Mouse (Mus musculus) MEL (cell line): Measurements from ENCODE around the gene Ddx6. TPM values are rescaled to one million over a fixed set of nuclear protein-coding genes. Genes with fewer than 3 reads are reported as not detected.

ENCODE experiments used
- DNase-seq: peaks from one replicate; pipeline ENCODE4 v3.0.0; 2011; ENCODE audit warnings: low read depth, low spot score
- H3K27ac ChIP-seq: 2 replicates; pipeline ENCODE4 v1.5.1; 2012; ENCODE audit warnings: low read depth, mild to moderate bottlenecking, control low read depth, low read length, moderate library complexity; ENCODE audit not compliant: control insufficient read depth
- H3K27me3 ChIP-seq, 2 experiments: fragments of 150-350 bp in 1 of 2; sonication (generic) in 1 of 2; 2 replicates each; pipeline ENCODE4 v1.6.1; 2012; ENCODE audit warnings: low read length in 2 of 2, mild to moderate bottlenecking in 2 of 2, improper control_type of control experiment in 1 of 2, moderate library complexity in 1 of 2; ENCODE audit not compliant: insufficient read depth in 2 of 2, control insufficient read depth in 1 of 2
- H3K36me3 ChIP-seq, 2 experiments: 2 replicates each; pipeline ENCODE4 v1.6.1; 2012 to 2014; ENCODE audit warnings: low read length in 2 of 2, improper control_type of control experiment in 1 of 2, inconsistent platforms in 1 of 2, mild to moderate bottlenecking in 1 of 2; ENCODE audit not compliant: insufficient read depth in 2 of 2, control insufficient read depth in 1 of 2
- H3K4me1 ChIP-seq, 2 experiments: fragments of 150-350 bp in 1 of 2; sonication (generic) in 1 of 2; 2 replicates each; pipeline ENCODE4 v1.6.1; 2012; ENCODE audit warnings: low read length in 2 of 2, improper control_type of control experiment in 1 of 2, mild to moderate bottlenecking in 1 of 2; ENCODE audit not compliant: insufficient read depth in 2 of 2, control insufficient read depth in 1 of 2
- H3K4me3 ChIP-seq, 2 experiments: fragments of 150-350 bp in 1 of 2; sonication (generic) in 1 of 2; 2 replicates each; pipeline ENCODE4 v1.5.1; 2012; ENCODE audit warnings: low read depth in 2 of 2, low read length in 2 of 2, mild to moderate bottlenecking in 2 of 2, moderate library complexity in 2 of 2, control low read depth in 1 of 2, improper control_type of control experiment in 1 of 2; ENCODE audit not compliant: control insufficient read depth in 1 of 2, insufficient read depth in 1 of 2
- H3K79me2 ChIP-seq: 2 replicates; pipeline ENCODE4 v1.6.1; 2012; ENCODE audit warnings: mild to moderate bottlenecking, low read length, moderate library complexity; ENCODE audit not compliant: control insufficient read depth, poor library complexity, insufficient read depth
- H3K9ac ChIP-seq: 2 replicates; pipeline ENCODE4 v1.6.1; 2012; ENCODE audit warnings: low read depth, mild to moderate bottlenecking, control low read depth, low read length, moderate library complexity; ENCODE audit not compliant: control insufficient read depth, poor library complexity, severe bottlenecking
- H3K9me3 ChIP-seq: fragments of 150-350 bp; sonication (generic); replicated peaks from 2 replicates; pipeline ENCODE4 v1.6.1; 2012; ENCODE audit warnings: mild to moderate bottlenecking, low read length, improper control_type of control experiment, moderate library complexity; ENCODE audit not compliant: insufficient read depth
- BHLHE40 ChIP-seq: IDR thresholded peaks from 2 replicates; pipeline ENCODE4 v1.6.1; 2012; ENCODE audit warnings: low read depth, mild to moderate bottlenecking, inconsistent platforms, low read length, improper control_type of control experiment, borderline replicate concordance
- CHD1 ChIP-seq: IDR thresholded peaks from 2 replicates; pipeline ENCODE4 v1.6.1; 2012; ENCODE audit warnings: low read depth, mild to moderate bottlenecking, inconsistent platforms, low read length, improper control_type of control experiment
- CHD2 ChIP-seq: IDR thresholded peaks from 2 replicates; pipeline ENCODE4 v1.6.1; 2011; ENCODE audit warnings: low read length, improper control_type of control experiment
- CTCF ChIP-seq, 3 experiments: IDR thresholded peaks in 2 of 3; conservative IDR thresholded peaks in 1 of 3; 2 replicates each; pipeline ENCODE4 v1.5.1; 2011 to 2012; ENCODE audit warnings: low read length in 3 of 3, low read depth in 2 of 3, mild to moderate bottlenecking in 2 of 3, improper control_type of control experiment in 1 of 3, inconsistent platforms in 1 of 3, mixed read lengths in 1 of 3, moderate library complexity in 1 of 3; ENCODE audit not compliant: control insufficient read depth in 1 of 3, insufficient read depth in 1 of 3, poor library complexity in 1 of 3, severe bottlenecking in 1 of 3
- ELF1 ChIP-seq: IDR thresholded peaks from 2 replicates; pipeline ENCODE4 v1.6.1; 2014; ENCODE audit warnings: low read depth, mild to moderate bottlenecking, inconsistent platforms, low read length, improper control_type of control experiment, moderate library complexity
- EP300 ChIP-seq, 2 experiments: IDR thresholded peaks; 2 replicates each; pipeline ENCODE4 v1.6.1; 2011; ENCODE audit warnings: improper control_type of control experiment in 2 of 2, low read length in 2 of 2, low read depth in 1 of 2, mild to moderate bottlenecking in 1 of 2
- ETS1 ChIP-seq: IDR thresholded peaks from 2 replicates; pipeline ENCODE4 v1.6.1; 2012; ENCODE audit warnings: low read depth, mild to moderate bottlenecking, inconsistent platforms, low read length, improper control_type of control experiment, moderate library complexity
- GABPA ChIP-seq: IDR thresholded peaks from 2 replicates; pipeline ENCODE4 v1.6.1; 2012; ENCODE audit warnings: low read depth, mild to moderate bottlenecking, inconsistent platforms, low read length, improper control_type of control experiment, moderate library complexity
- GATA1 ChIP-seq: IDR thresholded peaks from 2 replicates; pipeline ENCODE4 v1.6.1; 2011; ENCODE audit warnings: low read depth, low read length, improper control_type of control experiment
- HCFC1 ChIP-seq: IDR thresholded peaks from 2 replicates; pipeline ENCODE4 v1.6.1; 2012; ENCODE audit warnings: low read depth, mild to moderate bottlenecking, inconsistent platforms, low read length, improper control_type of control experiment, moderate library complexity
- JUND ChIP-seq: IDR thresholded peaks from 2 replicates; pipeline ENCODE4 v1.6.1; 2011; ENCODE audit warnings: low read depth, mild to moderate bottlenecking, improper control_type of control experiment, low read length
- KAT2A ChIP-seq: conservative IDR thresholded peaks from 2 replicates; pipeline ENCODE4 v1.6.1; 2012; ENCODE audit warnings: low read depth, low read length, improper control_type of control experiment, inconsistent platforms
- MAFK ChIP-seq: IDR thresholded peaks from 2 replicates; pipeline ENCODE4 v1.6.1; 2011; ENCODE audit warnings: low read depth, mild to moderate bottlenecking, low read length, improper control_type of control experiment, borderline replicate concordance
- MAX ChIP-seq: IDR thresholded peaks from 2 replicates; pipeline ENCODE4 v1.6.1; 2011; ENCODE audit warnings: low read length, improper control_type of control experiment
- MAZ ChIP-seq: IDR thresholded peaks from 2 replicates; pipeline ENCODE4 v1.6.1; 2012; ENCODE audit warnings: low read depth, mild to moderate bottlenecking, inconsistent platforms, low read length, improper control_type of control experiment
- MEF2A ChIP-seq: IDR thresholded peaks from 2 replicates; pipeline ENCODE4 v1.6.1; 2014; ENCODE audit warnings: low read depth, mild to moderate bottlenecking, inconsistent platforms, low read length, improper control_type of control experiment; ENCODE audit not compliant: poor library complexity, insufficient replicate concordance, severe bottlenecking; ENCODE audit errors: extremely low read depth
- MXI1 ChIP-seq: IDR thresholded peaks from 2 replicates; pipeline ENCODE4 v1.6.1; 2011; ENCODE audit warnings: mild to moderate bottlenecking, low read depth, low read length, improper control_type of control experiment
- MYB ChIP-seq: IDR thresholded peaks from 2 replicates; pipeline ENCODE4 v1.6.1; 2011; ENCODE audit warnings: mild to moderate bottlenecking, low read depth, low read length, improper control_type of control experiment
- MYC ChIP-seq: IDR thresholded peaks from 2 replicates; pipeline ENCODE4 v1.6.1; 2011; ENCODE audit warnings: low read depth, mild to moderate bottlenecking, low read length, improper control_type of control experiment, moderate library complexity
- NELFE ChIP-seq: IDR thresholded peaks from 2 replicates; pipeline ENCODE4 v1.6.1; 2011; ENCODE audit warnings: low read depth, low read length, improper control_type of control experiment
- NRF1 ChIP-seq: IDR thresholded peaks from 2 replicates; pipeline ENCODE4 v1.6.1; 2014; ENCODE audit warnings: low read depth, mild to moderate bottlenecking, inconsistent platforms, low read length, improper control_type of control experiment, moderate library complexity; ENCODE audit not compliant: poor library complexity, insufficient read depth, severe bottlenecking
- POLR2A ChIP-seq, 2 experiments: IDR thresholded peaks; 2 replicates each; pipeline ENCODE4 v1.6.1; 2011 to 2012; ENCODE audit warnings: low read length in 2 of 2, mild to moderate bottlenecking in 2 of 2, control low read depth in 1 of 2, improper control_type of control experiment in 1 of 2, low read depth in 1 of 2, moderate library complexity in 1 of 2; ENCODE audit not compliant: control insufficient read depth in 1 of 2, insufficient read depth in 1 of 2, poor library complexity in 1 of 2
- POLR2AphosphoS2 ChIP-seq: IDR thresholded peaks from 2 replicates; pipeline ENCODE4 v1.6.1; 2011; ENCODE audit warnings: low read length, improper control_type of control experiment
- POLR2AphosphoS5 ChIP-seq: IDR thresholded peaks from 2 replicates; pipeline ENCODE4 v1.6.1; 2012; ENCODE audit warnings: low read depth, borderline replicate concordance, mild to moderate bottlenecking, inconsistent platforms, low read length, moderate library complexity, mixed read lengths
- RAD21 ChIP-seq: IDR thresholded peaks from 2 replicates; pipeline ENCODE4 v1.6.1; 2011; ENCODE audit warnings: mild to moderate bottlenecking, low read depth, low read length, improper control_type of control experiment
- RCOR1 ChIP-seq: IDR thresholded peaks from 2 replicates; pipeline ENCODE4 v1.6.1; 2012; ENCODE audit warnings: low read depth, mild to moderate bottlenecking, inconsistent platforms, low read length, improper control_type of control experiment
- SIN3A ChIP-seq: IDR thresholded peaks from 2 replicates; pipeline ENCODE4 v1.6.1; 2012; ENCODE audit warnings: low read length, improper control_type of control experiment, inconsistent platforms
- SMC3 ChIP-seq: IDR thresholded peaks from 2 replicates; pipeline ENCODE4 v1.6.1; 2011; ENCODE audit warnings: low read depth, low read length, improper control_type of control experiment
- TAL1 ChIP-seq: IDR thresholded peaks from 2 replicates; pipeline ENCODE4 v1.6.1; 2012; ENCODE audit warnings: mild to moderate bottlenecking, inconsistent platforms, low read length, moderate library complexity, mixed read lengths
- TBP ChIP-seq: IDR thresholded peaks from 2 replicates; pipeline ENCODE4 v1.8.0; 2011; ENCODE audit warnings: low read depth, low read length, improper control_type of control experiment
- TCF12 ChIP-seq: IDR thresholded peaks from 2 replicates; pipeline ENCODE4 v1.6.1; 2014; ENCODE audit warnings: low read depth, mild to moderate bottlenecking, inconsistent platforms, low read length, improper control_type of control experiment, moderate library complexity
- UBTF ChIP-seq: IDR thresholded peaks from 2 replicates; pipeline ENCODE4 v1.6.1; 2012; ENCODE audit warnings: low read depth, mild to moderate bottlenecking, inconsistent platforms, low read length, improper control_type of control experiment, moderate library complexity, borderline replicate concordance; ENCODE audit not compliant: insufficient read depth
- USF1 ChIP-seq: IDR thresholded peaks from 2 replicates; pipeline ENCODE4 v1.6.1; 2014; ENCODE audit warnings: low read depth, mild to moderate bottlenecking, inconsistent platforms, low read length, improper control_type of control experiment, moderate library complexity
- USF2 ChIP-seq, 2 experiments: IDR thresholded peaks; 2 replicates each; pipeline ENCODE4 v1.6.1; 2011 to 2012; ENCODE audit warnings: improper control_type of control experiment in 2 of 2, low read length in 2 of 2, borderline replicate concordance in 1 of 2, inconsistent platforms in 1 of 2, low read depth in 1 of 2, mild to moderate bottlenecking in 1 of 2; ENCODE audit not compliant: insufficient read depth in 1 of 2
- ZC3H11A ChIP-seq: IDR thresholded peaks from 2 replicates; pipeline ENCODE4 v1.6.1; 2012; ENCODE audit warnings: low read depth, mild to moderate bottlenecking, inconsistent platforms, low read length, improper control_type of control experiment
- ZKSCAN1 ChIP-seq: IDR thresholded peaks from 2 replicates; pipeline ENCODE4 v1.6.1; 2012; ENCODE audit warnings: low read depth, mild to moderate bottlenecking, inconsistent platforms, low read length, improper control_type of control experiment, moderate library complexity
- ZMIZ1 ChIP-seq: IDR thresholded peaks from 2 replicates; pipeline ENCODE4 v1.6.1; 2012; ENCODE audit warnings: low read depth, mild to moderate bottlenecking, inconsistent platforms, low read length, improper control_type of control experiment, moderate library complexity
- ZNF384 ChIP-seq: IDR thresholded peaks from 2 replicates; pipeline ENCODE4 v1.6.1; 2012; ENCODE audit warnings: low read depth, mild to moderate bottlenecking, inconsistent platforms, low read length, improper control_type of control experiment
- polyA plus RNA-seq, 2 experiments: library from polyadenylated mRNA; stranded (reverse) in 1 of 2; unstranded in 1 of 2; fragments of >175 nt in 1 of 2; fragments of >200 nt in 1 of 2; gene quantifications; 2 replicates each; pipeline versions ENCODE4 v1.2.1 to v1.2.4; 2012; ENCODE audit warnings: low replicate concordance in 2 of 2, low read depth in 1 of 2; ENCODE audit not compliant: insufficient read length in 2 of 2, insufficient read depth in 1 of 2, missing spikeins in 1 of 2
- total RNA-seq: library from RNA; depleted of rRNA; stranded (reverse); fragments of 300-350 nt; gene quantifications from 2 replicates; pipeline ENCODE4 v1.2.3, GENCODE M21; 2012

Gene Ddx6
- total and polyA plus RNA-seq, 3 experiments: 35.9 to 96.5 (median 41.9) TPM

- no peak overlapping the region for H3K9ac ChIP-seq
- H3K9me3 ChIP-seq: no peaks in the 10 kb centered on the region
- H3K36me3 ChIP-seq: peaks cover 0 to 12% of the 10 kb centered on the region in 2 experiments; a peak in 2 of 4 replicates
- DNase-seq: peak; percentile 69
- no peak overlapping the region; a peak in 1 of 4 replicates for H3K4me3 ChIP-seq
- H3K27ac ChIP-seq: peak overlapping the region; percentile 29; the same call in 1 of the 2 replicates
- no peaks in the 10 kb centered on the region for H3K79me2 ChIP-seq
- H3K4me1 ChIP-seq: peaks cover 5 to 11% of the 10 kb centered on the region in 2 experiments; a peak in 3 of 4 replicates
- H3K27me3 ChIP-seq: no peaks in the 10 kb centered on the region
- no peak for TF ChIP-seq KAT2A
- TF ChIP-seq GATA1: peak; percentile 85
- peak; percentile 68 for TF ChIP-seq TAL1
- TF ChIP-seq USF2 (IDR thresholded peaks at IDR 0.05; ENCODE audit: borderline replicate concordance in 1 of 2, insufficient read depth in 1 of 2, low read depth in 1 of 2, low read length in 2 of 2): no peak
- TF ChIP-seq RAD21: no peak
- no peak for TF ChIP-seq MYB
- TF ChIP-seq MXI1: no peak
- no peak for TF ChIP-seq ZKSCAN1
- TF ChIP-seq USF1: peak; percentile 53; the same call in 1 of the 2 replicates
- TF ChIP-seq NELFE: no peak
- peak; percentile 90 for TF ChIP-seq ETS1
- no peak for TF ChIP-seq UBTF
- TF ChIP-seq HCFC1: 0 out of 2 replicates have a peak, but pooled peaks have one; percentile 15
- TF ChIP-seq CHD2: no peak
- no peak for TF ChIP-seq POLR2A (IDR thresholded peaks at IDR 0.05; ENCODE audit: control insufficient read depth in 1 of 2, insufficient read depth in 1 of 2, low read depth in 1 of 2, low read length in 2 of 2, poor library complexity in 1 of 2)
- TF ChIP-seq CTCF (IDR thresholded peaks at IDR 0.05 in 2 of 3, conservative IDR thresholded peaks at IDR 0.05 in 1 of 3; ENCODE audit: control insufficient read depth in 1 of 3, insufficient read depth in 1 of 3, low read depth in 2 of 3, low read length in 3 of 3, poor library complexity in 1 of 3, severe bottlenecking in 1 of 3): no peak
- no peak for TF ChIP-seq ZMIZ1
- no peak; the same call in 1 of the 2 replicates for TF ChIP-seq SIN3A
- TF ChIP-seq TCF12: peak; percentile 89
- TF ChIP-seq CHD1: no peak
- no peak for TF ChIP-seq ZC3H11A
- TF ChIP-seq MAX: no peak
- TF ChIP-seq MYC: no peak
- TF ChIP-seq GABPA: no peak
- no peak for TF ChIP-seq ELF1
- peak; percentile 55 to 75; a peak in 3 of 4 replicates for TF ChIP-seq EP300 (IDR thresholded peaks at IDR 0.05; ENCODE audit: low read depth in 1 of 2, low read length in 2 of 2)
- peak; percentile 75; the same call in 1 of the 2 replicates for TF ChIP-seq BHLHE40
- peak; percentile 64; the same call in 1 of the 2 replicates for TF ChIP-seq RCOR1
- TF ChIP-seq SMC3: no peak
- TF ChIP-seq TBP: no peak
- peak; percentile 41; the same call in 1 of the 2 replicates for TF ChIP-seq MAFK
- TF ChIP-seq ZNF384: no peak
- peak; percentile 96 for TF ChIP-seq MEF2A
- no peak for TF ChIP-seq NRF1
- TF ChIP-seq JUND: no peak
- no peak for TF ChIP-seq POLR2AphosphoS5
- TF ChIP-seq POLR2AphosphoS2: no peak
- TF ChIP-seq MAZ: no peak
Measured at GRCm38 (mm10) chr9:44580085-44580484, 24.6 kb upstream of the Ddx6 start.
